Mouse (Mus musculus) right cerebral cortex, adult 18-20 months (tissue): Measurements from ENCODE around the gene Plxnc1.

Source experiments
- DNase-seq: peaks from one replicate; pipeline ENCODE4 v3.0.0; 2022; ENCODE audit warnings: mixed read lengths

Plxnc1 gene

DNA sequence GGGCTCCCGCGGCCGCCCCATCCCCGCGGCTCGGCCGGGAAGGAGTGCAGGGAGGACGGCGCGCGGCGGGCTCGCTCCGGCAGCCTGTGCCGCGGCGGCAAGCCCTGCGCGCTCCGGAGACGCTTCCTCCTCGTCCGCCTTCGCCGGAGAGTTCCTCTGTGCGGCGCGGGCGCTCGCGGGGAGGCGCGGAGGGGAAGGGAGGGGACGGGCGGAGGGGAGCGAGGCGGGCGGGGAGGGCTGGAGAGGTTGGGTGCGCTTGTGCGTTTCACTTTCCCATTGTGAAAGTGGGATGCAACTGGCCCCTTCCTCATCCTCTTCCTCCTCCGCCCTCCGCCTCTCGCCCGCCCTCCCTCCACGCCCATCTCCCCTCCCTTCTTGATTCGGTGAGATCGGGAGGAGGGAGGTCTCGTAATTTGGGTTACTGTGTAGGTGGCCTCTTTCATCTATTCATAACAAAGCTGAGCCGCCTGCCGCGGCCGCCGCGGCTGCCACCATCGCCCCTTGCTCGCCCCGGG lies at the start of gene Plxnc1:
Gene Plxnc1 (minus strand): TSS at position 145 of the 515 bp plus-strand sequence.
- DNase-seq: peak; percentile 79

- peak; percentile 70 for DNase-seq
These were observed 47.5 kb upstream of the Plxnc1 start for GRCm38 (mm10) chr10:94992127-94992526.

- DNase-seq: peak; percentile 78
These were observed 47.0 kb upstream of the Plxnc1 start for GRCm38 (mm10) chr10:94991564-94992097.

DNA sequence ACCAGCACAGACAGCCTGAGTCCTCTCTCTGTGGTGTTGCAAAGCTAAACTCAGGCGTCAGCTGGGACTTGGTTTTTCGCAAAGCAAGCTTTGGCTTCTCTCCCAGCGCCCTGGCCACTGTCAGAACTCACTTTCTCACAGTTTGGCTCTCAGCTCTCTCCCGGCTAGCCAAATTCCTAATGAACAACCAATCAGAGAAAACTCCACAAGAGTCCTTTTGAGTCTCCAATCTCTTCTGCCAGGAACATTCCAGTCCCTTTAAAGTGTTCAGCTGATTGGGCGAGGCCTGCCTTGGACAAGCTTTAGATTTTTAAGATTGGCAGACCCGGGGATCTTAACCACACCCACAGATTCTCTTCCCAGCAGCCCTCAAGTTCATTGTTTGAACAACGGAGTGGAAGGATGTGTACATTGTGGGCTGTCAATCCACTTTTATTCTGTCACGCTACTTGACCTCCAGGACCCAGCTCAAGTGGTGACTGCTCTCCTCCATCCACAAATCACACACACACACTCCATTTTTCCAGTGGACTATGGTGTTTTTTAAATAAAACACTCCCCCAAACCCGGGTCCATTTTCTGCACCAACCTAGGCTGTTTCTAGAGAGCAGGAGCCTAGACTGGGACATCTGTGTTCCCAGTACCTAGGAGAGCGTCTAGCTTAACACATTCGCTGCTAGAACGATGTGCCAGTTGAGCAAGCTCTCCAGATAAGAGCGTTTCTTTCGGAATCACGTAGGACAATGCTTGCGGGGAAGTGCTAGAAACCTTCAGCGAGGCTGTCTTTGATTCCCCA lies 46.3 kb upstream of the Plxnc1 start:
- peak; percentile 66 for DNase-seq

- no peak for DNase-seq
These were observed 44.7 kb upstream of the Plxnc1 start for GRCm38 (mm10) chr10:94989321-94989720.

DNA sequence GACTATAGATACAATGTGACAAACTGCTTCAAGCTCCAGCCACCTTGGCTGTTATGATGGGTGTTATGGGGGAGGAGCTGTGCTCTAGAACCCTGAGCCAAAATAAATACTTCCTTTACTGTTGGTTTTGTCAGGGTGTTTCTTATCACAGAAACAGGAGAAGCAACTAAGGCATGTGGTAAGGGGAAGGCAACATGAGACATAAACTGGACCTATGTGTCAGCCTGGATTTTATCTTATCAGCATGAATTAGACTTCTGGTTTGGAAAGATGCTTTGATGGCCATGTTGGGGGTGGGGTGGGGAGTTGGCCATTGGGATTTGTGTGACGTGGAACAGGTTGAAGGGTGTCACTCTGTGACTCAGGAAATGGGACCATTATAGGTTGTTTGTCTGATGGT lies 40.5 kb upstream of the Plxnc1 start:
- DNase-seq: no peak

DNA sequence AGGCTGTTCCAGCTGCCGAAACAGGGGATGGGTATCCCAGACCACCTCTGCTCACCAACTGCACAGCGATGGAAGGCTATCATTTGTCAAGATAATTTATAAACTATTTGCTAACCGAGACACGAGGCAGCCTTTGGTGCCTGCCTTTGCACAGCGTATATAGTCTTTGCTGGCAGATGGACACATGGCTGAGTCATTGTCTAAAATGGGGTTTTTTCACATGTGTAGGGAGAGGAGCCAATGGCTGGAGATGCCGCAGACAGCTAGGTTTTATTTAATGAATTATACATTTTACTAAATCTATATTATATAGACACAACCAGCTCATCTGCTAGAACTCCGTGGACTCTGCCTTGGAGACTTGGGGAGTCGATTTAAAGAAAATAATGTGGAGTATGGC lies 37.9 kb upstream of the Plxnc1 start:
- peak; percentile 66 for DNase-seq

GRCm38 (mm10) chr10:94981466-94982138 lies 37.0 kb upstream of the Plxnc1 start:
- DNase-seq: no peak

DNA sequence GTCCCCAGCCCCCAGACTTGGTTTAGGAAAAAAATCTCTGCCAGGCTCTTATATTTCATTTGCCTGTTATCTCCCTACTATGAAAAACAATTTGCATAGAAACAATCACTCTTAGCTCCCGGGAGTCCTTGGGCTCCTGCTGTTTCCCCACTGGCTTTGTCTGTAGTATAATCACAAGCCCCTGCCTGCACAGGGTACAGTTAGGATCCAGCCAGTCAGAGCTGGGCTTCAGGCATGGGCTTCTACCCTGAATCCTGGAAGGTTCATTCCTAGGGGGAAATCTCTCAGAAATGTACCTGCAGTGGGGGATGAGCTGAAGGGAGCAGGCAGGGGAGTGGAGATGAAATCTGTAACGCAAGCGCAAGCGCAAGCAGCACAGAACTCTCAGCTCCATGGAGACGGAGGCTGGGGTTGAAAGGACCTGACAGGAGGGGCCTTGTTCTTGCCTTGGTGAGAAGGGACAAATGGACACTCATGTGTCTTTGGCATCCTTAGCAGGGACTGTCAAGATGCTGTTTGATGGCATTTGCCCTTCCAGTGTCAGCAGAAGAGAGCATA lies 33.7 kb upstream of the Plxnc1 start:
- no peak for DNase-seq

DNA sequence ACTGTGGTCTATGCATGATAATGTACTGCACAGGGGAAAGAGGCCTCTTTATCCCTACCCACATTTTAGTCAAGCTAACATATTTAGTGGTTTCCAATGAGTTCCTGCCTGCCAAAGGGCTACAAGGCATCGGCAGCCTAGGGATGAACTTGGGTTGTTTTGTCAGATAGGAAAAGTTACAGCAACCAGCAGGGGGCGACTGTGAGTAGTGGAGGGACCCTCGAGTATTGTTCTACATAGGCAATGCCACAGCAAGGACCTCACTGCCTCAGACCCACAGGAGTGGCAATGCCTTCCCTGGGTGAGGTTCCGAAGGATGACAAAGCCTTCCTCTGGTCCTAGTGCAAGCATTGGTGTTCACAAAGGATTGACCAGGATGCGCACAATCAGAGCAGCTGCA lies 31.7 kb upstream of the Plxnc1 start:
- DNase-seq: no peak

DNA sequence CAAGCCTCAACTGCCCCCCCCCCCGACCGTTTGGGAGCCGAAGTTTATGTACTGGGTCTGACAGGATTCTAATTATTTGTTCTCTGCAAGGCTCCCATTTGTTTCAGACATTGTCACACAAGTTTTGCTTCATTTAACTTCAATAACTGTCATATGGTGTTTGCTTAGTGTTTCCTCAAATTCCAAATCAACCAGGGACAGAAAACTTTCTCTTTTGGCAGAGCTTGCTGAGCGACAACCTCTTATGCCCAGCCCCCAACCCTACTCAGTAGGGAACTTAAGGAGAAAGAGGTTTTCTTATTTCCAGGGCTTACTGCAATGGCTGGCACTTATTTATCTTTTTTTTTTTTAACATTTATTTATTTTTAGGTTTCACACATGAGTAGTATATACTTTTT lies 30.5 kb upstream of the Plxnc1 start:
- no peak for DNase-seq

- DNase-seq: no peak
These were observed 29.9 kb upstream of the Plxnc1 start for GRCm38 (mm10) chr10:94974345-94975098.

DNA sequence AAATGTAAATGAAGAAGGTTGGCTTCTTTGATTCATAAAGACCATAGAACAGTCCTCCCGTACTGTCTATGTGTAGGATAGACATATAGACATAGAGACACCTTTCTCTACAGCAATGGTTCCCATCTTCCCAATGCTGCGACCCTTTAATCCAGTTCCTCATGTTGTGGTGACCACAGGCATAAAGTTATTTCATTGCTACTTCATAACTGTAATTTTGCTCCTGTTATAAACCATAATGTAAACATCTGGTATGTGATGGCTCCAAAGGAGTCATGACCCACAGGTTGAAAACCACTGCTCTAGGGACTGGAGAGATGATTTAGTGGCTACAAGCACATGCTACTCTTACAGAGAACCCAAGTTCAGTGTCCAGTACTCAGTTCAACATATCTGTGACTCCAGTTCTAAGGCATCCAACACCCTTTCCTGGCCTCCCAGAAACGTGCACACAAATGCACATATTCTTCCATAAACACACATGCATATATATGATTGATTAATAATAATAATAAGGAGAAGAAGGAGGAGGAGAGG lies 27.1 kb upstream of the Plxnc1 start:
- no peak for DNase-seq

DNA sequence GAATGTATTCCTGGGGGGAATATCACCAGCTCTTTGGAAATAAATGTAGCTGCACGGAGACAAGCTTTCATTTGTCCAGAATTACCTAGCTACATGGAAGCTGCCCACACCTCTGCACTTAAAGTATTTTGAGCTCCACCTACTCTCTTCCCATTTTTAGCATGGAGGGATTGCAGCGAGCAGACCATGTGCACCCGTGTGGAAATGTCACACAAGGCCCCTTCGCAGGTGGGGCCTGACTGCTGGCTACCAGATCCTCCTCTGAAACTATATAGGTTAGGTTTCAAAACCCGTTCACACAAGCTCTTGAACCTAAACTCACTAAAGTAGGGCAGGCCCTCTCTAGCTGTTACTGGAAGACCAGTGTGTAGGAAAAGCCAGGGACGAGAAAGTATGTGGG lies 25.6 kb upstream of the Plxnc1 start:
- DNase-seq: peak; percentile 66

GRCm38 (mm10) chr10:94967468-94967867 lies 22.8 kb upstream of the Plxnc1 start:
- no peak for DNase-seq

- DNase-seq: no peak
These were observed 22.2 kb upstream of the Plxnc1 start for GRCm38 (mm10) chr10:94966789-94967188.

GRCm38 (mm10) chr10:94965093-94965492 lies 20.5 kb upstream of the Plxnc1 start:
- DNase-seq: no peak

GRCm38 (mm10) chr10:94962005-94962404 lies 17.4 kb upstream of the Plxnc1 start:
- no peak for DNase-seq

- no peak for DNase-seq
These were observed 16.6 kb upstream of the Plxnc1 start for GRCm38 (mm10) chr10:94961283-94961682.

GRCm38 (mm10) chr10:94958311-94958710 lies 13.7 kb upstream of the Plxnc1 start:
- peak; percentile 43 for DNase-seq

DNA sequence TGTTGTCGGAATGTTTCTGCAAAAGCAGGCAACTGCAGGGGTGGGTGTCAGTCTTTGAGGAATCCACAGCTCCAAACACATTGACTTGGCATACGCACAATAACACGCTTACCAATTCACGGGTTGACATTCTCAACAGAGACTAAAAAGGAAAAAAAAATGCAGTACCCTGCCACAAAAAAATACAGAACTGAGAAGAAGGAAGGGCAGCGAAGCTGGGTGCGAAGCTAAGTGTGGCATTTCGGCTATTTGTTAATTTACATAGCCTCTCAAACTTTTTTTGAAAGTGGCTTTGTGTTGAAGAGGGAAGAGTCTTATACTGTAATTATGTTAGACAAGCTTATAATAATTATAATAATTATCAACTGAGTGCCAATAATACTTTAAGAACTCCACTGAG lies 13.1 kb upstream of the Plxnc1 start:
- DNase-seq: no peak

- no peak for DNase-seq
These were observed 3.5 kb upstream of the Plxnc1 start for GRCm38 (mm10) chr10:94947915-94948675.
